Mouse (Mus musculus) gastrocnemius, adult 8-10 months (tissue): ENCODE results near the gene Arhgef2. TPM values are rescaled to one million over a fixed set of nuclear protein-coding genes. Genes with fewer than 3 reads are reported as not detected.

Source experiments
- DNase-seq, 2 experiments: peaks; one replicate each; pipeline ENCODE4 v3.0.0; 2022; ENCODE audit warnings: low spot score in 2 of 2
- total RNA-seq, 4 experiments: library from RNA; stranded (reverse); gene quantifications; 2 replicates each; pipeline ENCODE4 v1.2.4; 2022

Arhgef2 gene
- total RNA-seq, 4 experiments from 2014 or later: 13.5 to 19.0 (median 16.6) TPM

DNA sequence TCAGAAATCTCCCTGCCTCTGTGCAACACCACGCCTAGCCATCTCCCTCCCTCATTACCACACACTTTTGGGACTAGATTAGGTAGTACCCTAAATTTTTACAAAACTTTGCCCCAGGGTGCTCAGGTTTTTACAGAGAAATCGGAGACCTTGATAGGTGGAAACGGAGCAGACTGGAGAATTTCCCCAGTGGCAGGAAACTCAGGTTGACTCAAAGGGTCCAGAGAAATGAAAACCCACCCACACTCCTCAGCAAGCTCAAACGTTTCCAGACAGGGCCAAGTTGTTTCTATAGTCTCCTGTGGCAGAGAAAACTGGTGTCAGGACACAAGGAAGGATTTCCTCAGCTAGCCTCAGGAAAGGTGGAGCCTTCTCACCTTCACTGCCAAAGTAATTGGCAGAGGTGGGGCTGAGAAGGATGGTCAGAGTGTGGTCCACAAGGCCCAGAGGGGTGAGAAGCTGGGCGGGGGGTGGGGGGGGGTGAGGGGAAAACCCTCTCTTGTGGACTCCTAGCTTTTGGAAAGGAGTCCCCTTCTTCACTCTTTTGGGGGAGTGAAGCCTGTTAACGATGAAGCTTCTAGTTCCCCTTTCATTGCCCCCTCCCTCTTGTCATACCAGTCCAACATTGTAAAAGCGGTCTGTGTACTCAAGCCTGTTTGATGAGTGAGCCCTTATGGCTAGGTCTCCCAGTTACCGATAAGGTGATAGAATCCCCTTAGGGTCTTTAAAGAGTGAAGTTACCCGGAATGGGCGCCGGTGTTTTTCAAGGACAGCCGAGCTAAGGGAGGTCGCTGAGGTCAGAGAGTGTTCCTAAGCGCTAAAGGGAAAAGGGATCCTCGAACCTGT, 14.6 kb downstream of the Arhgef2 start:
- no peak for DNase-seq

DNA sequence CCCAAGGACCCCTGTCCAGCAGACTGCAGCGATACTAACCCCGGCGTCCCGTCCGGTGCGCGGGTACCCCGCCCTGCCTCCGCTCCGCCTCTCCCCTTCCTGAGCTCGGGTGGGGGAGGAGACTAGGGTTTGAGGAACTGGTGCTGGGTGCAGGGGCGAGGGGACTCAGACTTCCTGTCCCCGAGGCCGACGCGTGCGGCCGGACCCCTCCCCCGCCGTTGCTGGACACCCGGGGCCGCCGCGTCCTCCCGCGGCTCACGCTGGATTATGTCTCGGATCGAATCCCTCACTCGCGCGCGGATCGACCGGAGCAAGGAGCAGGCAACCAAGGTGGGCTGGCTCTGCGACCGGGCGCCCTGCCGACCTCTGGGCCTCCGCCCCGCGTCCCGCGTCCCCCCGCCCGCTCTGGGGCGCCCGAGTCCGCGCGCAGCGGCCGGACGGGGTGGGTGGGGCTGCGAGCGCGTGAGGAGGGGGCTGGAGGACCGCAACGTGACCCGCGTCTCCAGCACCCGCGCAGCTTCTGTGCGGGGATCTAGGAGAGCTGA, 15.3 kb downstream of the Arhgef2 start:
- peak; percentile 54 to 59 for DNase-seq

DNA sequence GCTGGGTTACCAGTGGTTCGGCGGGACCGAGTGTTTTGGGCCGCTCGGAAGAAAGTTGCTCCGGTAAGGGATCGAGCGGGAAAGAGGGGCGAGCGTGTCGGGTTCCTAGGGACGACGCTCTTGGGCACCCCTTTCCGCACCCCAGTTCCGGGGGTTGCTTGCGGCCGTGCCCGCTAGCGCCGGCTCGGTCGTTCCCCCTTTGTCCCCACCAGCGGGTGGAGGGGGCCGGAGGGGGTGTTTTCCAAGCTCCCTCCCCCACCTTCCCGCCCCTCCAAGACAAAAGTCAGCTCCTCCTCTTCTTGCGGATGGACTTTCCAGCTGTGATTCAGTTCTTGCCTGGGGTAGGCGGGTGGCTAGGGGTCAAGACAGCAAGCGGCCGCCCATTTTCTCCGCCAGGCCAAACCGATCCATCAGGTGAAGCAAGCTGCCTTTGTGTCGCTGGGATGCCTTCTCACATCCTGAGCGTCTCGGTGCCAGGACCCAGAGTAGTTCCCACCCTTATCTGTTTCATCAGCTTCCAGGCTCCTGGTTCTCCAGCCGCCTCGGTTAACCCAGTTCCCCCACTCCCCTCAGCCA, 15.9 kb downstream of the Arhgef2 start:
- no peak for DNase-seq

- DNase-seq: no peak
Measured at GRCm38 (mm10) chr3:88622113-88622940, 16.6 kb downstream of the Arhgef2 start.

- DNase-seq: no peak
Measured at GRCm38 (mm10) chr3:88622941-88623345, 17.2 kb downstream of the Arhgef2 start.

DNA sequence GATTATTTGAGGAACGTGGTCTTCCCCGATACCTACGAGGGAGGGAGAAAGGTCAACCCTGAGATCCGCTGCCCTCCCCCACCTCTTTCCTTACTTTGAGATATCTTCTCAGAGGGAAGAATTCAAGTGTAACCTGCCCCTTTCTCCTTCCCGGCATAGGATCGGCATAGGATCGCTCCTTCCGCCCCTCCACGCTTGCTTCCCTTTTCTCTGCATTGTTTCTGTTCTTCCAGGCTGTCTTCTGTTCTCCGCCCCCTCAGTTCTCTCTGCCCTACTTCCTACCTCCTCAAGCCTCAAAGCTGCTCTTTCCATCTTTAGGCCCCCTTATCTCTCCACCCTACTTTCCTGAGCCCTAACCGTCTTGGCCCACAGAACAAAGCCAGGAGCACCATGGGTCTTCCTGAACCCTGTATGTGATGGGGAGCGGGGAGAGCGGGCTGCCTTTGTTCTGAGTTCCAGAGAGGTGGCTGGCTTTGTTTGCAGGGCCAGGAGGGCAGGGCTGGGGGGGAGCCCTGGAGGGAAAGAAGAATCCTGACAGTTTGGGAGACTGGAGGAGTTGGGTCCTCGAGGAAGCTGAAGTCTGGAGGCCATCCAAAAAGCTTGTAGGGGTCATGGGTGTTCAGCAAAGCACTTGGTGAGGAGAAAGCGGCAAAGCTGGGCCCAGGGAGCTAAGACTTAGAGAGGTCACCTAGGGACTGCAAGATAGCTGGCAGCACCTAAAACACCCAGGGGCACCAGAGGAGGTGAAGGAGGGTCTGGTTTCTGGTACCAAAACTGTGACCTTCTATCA, 17.8 kb downstream of the Arhgef2 start:
- no peak for DNase-seq

GRCm38 (mm10) chr3:88624324-88624723, 18.6 kb downstream of the Arhgef2 start:
- no peak for DNase-seq

DNA sequence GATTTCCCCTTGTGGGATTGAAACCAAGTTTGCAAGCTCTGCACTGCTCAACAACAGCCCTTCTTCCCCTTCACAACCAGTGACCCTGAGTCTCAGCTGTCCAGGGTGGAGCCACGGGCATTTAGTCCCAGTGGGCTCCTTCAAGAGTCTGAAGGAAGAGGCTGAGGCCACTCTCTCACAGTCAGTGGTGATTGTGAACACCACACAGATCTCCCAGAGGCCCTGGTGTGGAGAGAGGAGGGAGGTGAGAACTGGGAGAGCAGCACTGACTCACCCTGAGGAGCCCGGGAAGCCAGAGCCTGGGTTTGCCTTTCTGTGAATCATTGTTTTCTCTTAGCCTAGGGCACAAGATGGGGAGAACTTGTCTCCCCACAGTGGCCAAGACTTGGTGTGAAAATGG, 19.2 kb downstream of the Arhgef2 start:
- no peak for DNase-seq

GRCm38 (mm10) chr3:88625531-88625930, 19.8 kb downstream of the Arhgef2 start:
- DNase-seq: no peak

DNA sequence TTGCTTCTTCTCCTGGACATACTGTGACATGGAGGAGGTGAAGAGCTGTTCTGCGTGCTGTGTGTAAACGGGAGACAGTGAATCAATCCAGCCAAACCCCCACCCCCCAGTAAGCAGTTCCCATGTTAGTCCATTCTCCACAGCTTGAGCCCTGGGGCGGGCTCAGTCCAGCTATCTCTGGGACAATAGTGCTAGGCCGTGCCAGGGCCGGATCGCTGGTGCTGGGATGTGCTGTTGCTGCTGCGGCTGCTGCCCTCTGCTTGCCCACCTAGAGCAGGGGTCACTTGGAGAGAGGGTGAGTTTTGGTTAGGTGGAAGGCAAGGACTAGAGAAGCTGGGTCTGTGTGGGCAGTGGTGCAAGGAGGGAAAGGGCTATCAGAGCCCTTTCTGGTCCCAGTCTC, 20.6 kb downstream of the Arhgef2 start:
- no peak for DNase-seq

- DNase-seq: no peak
Measured at GRCm38 (mm10) chr3:88627114-88627513, 21.3 kb downstream of the Arhgef2 start.

- DNase-seq: no peak
Measured at GRCm38 (mm10) chr3:88627535-88627934, 21.8 kb downstream of the Arhgef2 start.

DNA sequence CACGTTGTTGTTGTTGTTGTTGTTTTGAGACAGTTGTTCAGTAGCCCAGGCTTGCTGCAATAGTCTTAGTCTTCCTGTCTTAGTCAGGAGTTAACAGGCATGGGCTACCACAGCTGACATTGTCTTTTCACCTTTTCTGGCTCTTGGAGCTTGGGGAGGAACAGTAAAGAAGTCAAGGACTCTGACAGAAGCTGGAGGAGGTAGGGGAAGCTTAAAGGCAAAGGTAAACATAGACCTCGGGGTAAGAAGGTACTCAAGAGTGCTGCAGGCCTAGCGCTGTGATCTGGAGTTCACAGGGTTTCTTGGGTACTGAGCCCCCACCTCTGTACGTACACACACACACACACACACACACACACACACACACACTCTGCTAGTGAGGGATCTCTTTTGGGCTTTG, 23.0 kb downstream of the Arhgef2 start:
- DNase-seq: no peak

DNA sequence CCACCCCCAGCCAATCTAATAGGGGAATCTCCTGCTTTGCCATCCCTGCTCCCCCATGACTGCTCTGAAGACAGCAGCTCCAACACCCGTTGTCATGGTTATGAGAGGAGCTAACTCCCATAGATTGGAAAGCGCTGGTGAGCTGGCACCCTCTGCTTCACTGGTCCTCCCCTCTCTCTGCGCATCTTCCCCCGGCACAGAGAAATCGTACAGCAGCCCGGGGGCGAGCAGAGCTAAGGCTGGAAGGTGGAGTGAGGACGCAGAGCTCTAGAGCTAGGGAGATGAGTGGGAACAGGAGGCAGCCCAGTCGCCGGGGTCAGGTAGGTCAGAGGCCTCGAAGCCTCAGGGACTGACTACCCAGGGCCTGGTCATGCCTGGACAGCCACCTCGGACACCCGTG, 23.5 kb downstream of the Arhgef2 start:
- no peak for DNase-seq

DNA sequence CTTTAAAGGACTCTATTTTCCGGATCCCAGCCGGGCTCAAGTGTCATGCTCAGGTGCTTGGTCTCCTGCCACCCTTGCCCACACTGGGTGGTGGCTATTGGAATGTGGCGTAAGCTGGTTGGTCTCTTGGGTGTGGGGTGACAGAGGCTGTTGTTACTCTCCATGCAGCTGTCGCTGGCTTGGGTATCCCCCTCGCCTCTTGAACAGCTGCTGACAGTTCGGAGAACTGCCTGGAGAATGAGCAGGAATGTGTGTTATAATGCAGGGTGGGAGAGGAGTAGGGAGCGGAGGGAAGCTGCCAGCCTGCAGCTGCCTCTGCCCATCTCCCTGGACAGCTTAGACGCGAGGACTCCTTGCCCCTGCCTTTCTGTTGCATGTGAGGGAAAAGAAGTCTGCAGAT, 24.3 kb downstream of the Arhgef2 start:
- DNase-seq: no peak

GRCm38 (mm10) chr3:88630849-88631341, 25.1 kb downstream of the Arhgef2 start:
- no peak for DNase-seq

DNA sequence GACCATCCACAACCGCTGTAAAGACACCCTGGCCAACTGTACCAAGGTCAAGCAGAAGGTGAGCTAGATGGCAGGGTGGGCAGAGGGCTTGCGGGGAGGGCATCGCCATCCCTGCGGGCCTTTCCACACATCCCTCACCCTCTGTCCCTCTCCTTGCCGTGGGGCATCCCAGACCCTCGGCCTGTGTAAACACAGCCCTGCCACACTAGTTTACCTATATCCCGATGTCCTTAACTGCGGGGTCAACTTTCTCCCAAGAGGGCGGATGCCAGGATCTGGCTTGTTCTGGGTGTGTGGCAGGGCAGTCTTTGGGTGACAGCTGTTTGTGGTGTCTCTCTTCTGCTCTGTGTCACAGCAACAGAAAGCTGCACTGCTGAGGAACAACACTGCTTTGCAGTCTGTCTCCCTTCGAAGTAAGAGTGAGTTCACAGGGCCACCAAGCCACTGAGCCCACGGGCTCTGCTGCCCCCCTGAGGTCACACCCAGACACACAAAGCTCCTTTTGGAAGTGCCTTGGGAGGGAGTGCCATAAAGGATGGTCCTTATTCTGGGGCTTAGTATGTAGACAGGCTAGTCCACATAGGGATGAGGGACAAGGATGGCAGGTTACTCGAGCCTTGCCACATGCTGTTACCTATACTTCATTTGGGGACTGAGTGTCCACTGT, 26.3 kb downstream of the Arhgef2 start:
- DNase-seq: no peak

GRCm38 (mm10) chr3:88633056-88633455, 27.3 kb downstream of the Arhgef2 start:
- no peak for DNase-seq

- no peak for DNase-seq
Measured at GRCm38 (mm10) chr3:88635506-88636275, 29.9 kb downstream of the Arhgef2 start.
